In genomic region chr4:136159802-136160397, GRCm38 (mm10) we compare ENCODE assay signal across 9 mouse cellular contexts. TPM values are rescaled to one million over a fixed set of nuclear protein-coding genes. Genes with fewer than 3 reads are reported as not detected.
DNase-seq lines count a peak whose midpoint lies in the region; ATAC-seq and TF ChIP-seq lines count a peak whose summit lies in the region.
"Had no signal": no experiment of that assay in that cellular context is flagged by ENCODE, and none has a peak within 500 bp of the region (broad histone marks: within the 10 kb centered on the region; RNA-seq: fewer than 3 reads in every experiment).

No protein-coding gene starts in this region.

- no peaks in the 10 kb centered on the region for H3K36me3 ChIP-seq in forebrain, postnatal 0 days (ENCODE audit: insufficient read depth)
- H3K36me3 ChIP-seq in hindbrain, embryonic 11.5 days (ENCODE audit: control insufficient read depth, insufficient read depth, low read length): no peaks in the 10 kb centered on the region
- no peaks in the 10 kb centered on the region for H3K36me3 ChIP-seq in lung, embryonic 16.5 days (ENCODE audit: control insufficient read depth, insufficient read depth, low read length)

- H3K4me1 ChIP-seq in forebrain, postnatal 0 days (ENCODE audit: insufficient read depth): no peaks in the 10 kb centered on the region
- H3K4me1 ChIP-seq in hindbrain, embryonic 11.5 days (replicated peaks; ENCODE audit: control insufficient read depth, insufficient read depth, low read length): peaks cover 8% of the 10 kb centered on the region
- no peaks in the 10 kb centered on the region for H3K4me1 ChIP-seq in lung, embryonic 16.5 days (replicated peaks; ENCODE audit: control insufficient read depth, insufficient read depth, low read length)

- no peak overlapping the region for H3K4me3 ChIP-seq in forebrain, postnatal 0 days (ENCODE audit: low read depth, low read length)
- H3K4me3 ChIP-seq in hindbrain, embryonic 11.5 days (ENCODE audit: low read depth, low read length): no peak overlapping the region
- H3K4me3 ChIP-seq in lung, embryonic 16.5 days (ENCODE audit: low read length): no peak overlapping the region

- no peaks in the 10 kb centered on the region for H3K9me3 ChIP-seq in forebrain, postnatal 0 days (ENCODE audit: low read length)
- H3K9me3 ChIP-seq in hindbrain, embryonic 11.5 days (ENCODE audit: control insufficient read depth, low read length): no peaks in the 10 kb centered on the region
- H3K9me3 ChIP-seq in lung, embryonic 16.5 days (ENCODE audit: control insufficient read depth, low read length): no peaks in the 10 kb centered on the region

- H3K4me2 ChIP-seq in forebrain, postnatal 0 days (ENCODE audit: low read depth): no peak overlapping the region
- no peak overlapping the region for H3K4me2 ChIP-seq in hindbrain, embryonic 11.5 days (replicated peaks; ENCODE audit: low read depth, low read length)
- H3K4me2 ChIP-seq in lung, embryonic 16.5 days (ENCODE audit: low read depth, low read length): no peak overlapping the region

- WGBS in forebrain, postnatal 0 days: 2% methylated on average over 5 of the region's 5 CpGs
- 5% methylated on average over 5 of the region's 5 CpGs for WGBS in hindbrain, embryonic 11.5 days
- 12% methylated on average over 5 of the region's 5 CpGs for WGBS in lung, embryonic 16.5 days

- ATAC-seq in forebrain, postnatal 0 days: peak; percentile 85
- peak; percentile 86 for ATAC-seq in hindbrain, embryonic 11.5 days (ENCODE audit: low FRiP score)
- ATAC-seq in lung, embryonic 16.5 days (ENCODE audit: low read depth): peak; percentile 64

- H3K27ac ChIP-seq in forebrain, postnatal 0 days (ENCODE audit: low read depth, low read length): peak overlapping the region; percentile 22; the same call in 1 of the 2 replicates
- H3K27ac ChIP-seq in hindbrain, embryonic 11.5 days (ENCODE audit: low read depth, low read length): peak overlapping the region; percentile 88
- H3K27ac ChIP-seq in lung, embryonic 16.5 days (ENCODE audit: low read length): no peak overlapping the region
- H3K27ac ChIP-seq: macrophage had no signal

- peak; percentile 74 for DNase-seq in Muller cell, postnatal 12 days (ENCODE audit: inconsistent ontology term)
- peak; percentile 79 to 84 for DNase-seq in cerebellum, adult 18-20 months
- DNase-seq in forebrain, postnatal 0 days: peak; percentile 93
- peak; percentile 93 for DNase-seq in hindbrain, embryonic 11.5 days (ENCODE audit: low spot score)
- peak; percentile 66 for DNase-seq in layer of hippocampus, adult 9-11 months
- peak; percentile 69 for DNase-seq in retina, adult 2 months (ENCODE audit: low read depth, low spot score)
- DNase-seq in yolk sac, embryonic 10.5 days (ENCODE audit: low spot score): peak; percentile 69

- H3K9ac ChIP-seq in forebrain, postnatal 0 days: no peak overlapping the region
- 0 out of 2 replicates have a peak overlapping the region, but pooled peaks have one; percentile 23 for H3K9ac ChIP-seq in hindbrain, embryonic 11.5 days (ENCODE audit: low read depth, low read length)
- no peak overlapping the region for H3K9ac ChIP-seq in lung, embryonic 16.5 days (ENCODE audit: low read length)

- H3K27me3 ChIP-seq in forebrain, postnatal 0 days (ENCODE audit: insufficient read depth, low read length): no peaks in the 10 kb centered on the region
- no peaks in the 10 kb centered on the region for H3K27me3 ChIP-seq in hindbrain, embryonic 11.5 days (ENCODE audit: control insufficient read depth, insufficient read depth, low read length)
- H3K27me3 ChIP-seq in lung, embryonic 16.5 days (ENCODE audit: control insufficient read depth, insufficient read depth, low read depth, low read length): no peaks in the 10 kb centered on the region

- peak; percentile 98 for TF ChIP-seq CTCF in forebrain, postnatal 0 days (IDR thresholded peaks at IDR 0.05; ENCODE audit: low read depth)

RNA-seq across cellular contexts. Expression of gene E2f2, which starts 12.3 kb away (rescaled TPM):
- total RNA-seq in forebrain, postnatal 0 days (2014; rRNA removed): 0.85 and 1.2 TPM in 2 replicates
- 0.84 and 1.4 TPM in 2 replicates for polyA plus RNA-seq in forebrain, postnatal 0 days (2015; fragmentation: Nextera tagmentation; extraction: Ambion mirVana)
- 5.5 and 6.2 TPM in 2 replicates for polyA plus RNA-seq in hindbrain, embryonic 11.5 days (2014; fragmentation: Nextera tagmentation; extraction: Ambion mirVana)
- 18.4 and 18.8 TPM in 2 replicates for polyA plus RNA-seq in lung, embryonic 16.5 days (2015; fragmentation: Nextera tagmentation; extraction: Ambion mirVana)

RNA-seq across cellular contexts. Expression of gene Id3, which starts 16.6 kb away (rescaled TPM):
- 134 and 153 TPM in 2 replicates for total RNA-seq in forebrain, postnatal 0 days (2014; rRNA removed)
- polyA plus RNA-seq in forebrain, postnatal 0 days (2015; fragmentation: Nextera tagmentation; extraction: Ambion mirVana): 177 and 185 TPM in 2 replicates
- polyA plus RNA-seq in hindbrain, embryonic 11.5 days (2014; fragmentation: Nextera tagmentation; extraction: Ambion mirVana): 453 and 482 TPM in 2 replicates
- 560 and 561 TPM in 2 replicates for polyA plus RNA-seq in lung, embryonic 16.5 days (2015; fragmentation: Nextera tagmentation; extraction: Ambion mirVana)

RNA-seq across cellular contexts. Expression of gene Asap3, which starts 46.3 kb away (rescaled TPM):
- 3.5 and 3.8 TPM in 2 replicates for total RNA-seq in forebrain, postnatal 0 days (2014; rRNA removed)
- polyA plus RNA-seq in forebrain, postnatal 0 days (2015; fragmentation: Nextera tagmentation; extraction: Ambion mirVana): 2.0 and 2.5 TPM in 2 replicates
- 2.5 and 3.3 TPM in 2 replicates for polyA plus RNA-seq in hindbrain, embryonic 11.5 days (2014; fragmentation: Nextera tagmentation; extraction: Ambion mirVana)
- polyA plus RNA-seq in lung, embryonic 16.5 days (2015; fragmentation: Nextera tagmentation; extraction: Ambion mirVana): 8.2 and 9.1 TPM in 2 replicates
